In genomic region chr10:95709903-95710660, GRCm38 (mm10) we compare ENCODE assay signal across 24 mouse cellular contexts. TPM values are rescaled to one million over a fixed set of nuclear protein-coding genes. Genes with fewer than 3 reads are reported as not detected.
DNase-seq lines count a peak whose midpoint lies in the region; ATAC-seq and TF ChIP-seq lines count a peak whose summit lies in the region.
"Had no signal": no experiment of that assay in that cellular context is flagged by ENCODE, and none has a peak within 500 bp of the region (broad histone marks: within the 10 kb centered on the region; RNA-seq: fewer than 3 reads in every experiment).

No protein-coding gene starts in this region.

- WGBS in heart, embryonic 10.5 days: 73% methylated on average over 8 of the region's 8 CpGs
- 54% methylated on average over 8 of the region's 8 CpGs for WGBS in embryonic facial prominence, embryonic 12.5 days
- WGBS in limb, embryonic 13.5 days: 47% methylated on average over 8 of the region's 8 CpGs
- WGBS in cerebellum, adult 2 months: 61% methylated on average over 8 of the region's 8 CpGs

- peaks cover 21% of the 10 kb centered on the region for H3K4me1 ChIP-seq in heart, embryonic 10.5 days
- peaks cover 37% of the 10 kb centered on the region for H3K4me1 ChIP-seq in embryonic facial prominence, embryonic 12.5 days
- peaks cover 54% of the 10 kb centered on the region for H3K4me1 ChIP-seq in limb, embryonic 13.5 days
- no peaks in the 10 kb centered on the region for H3K4me1 ChIP-seq in cerebellum, adult 2 months (ENCODE audit: control insufficient read depth, insufficient read depth, low read length)
- H3K4me1 ChIP-seq: neural tube, embryonic 15.5 days had no signal

- TF ChIP-seq POLR2A in cerebellum, adult 2 months (IDR thresholded peaks at IDR 0.05; ENCODE audit: borderline replicate concordance, insufficient read depth, low read length): no peak

- H3K9me3 ChIP-seq in heart, embryonic 10.5 days: no peaks in the 10 kb centered on the region
- no peaks in the 10 kb centered on the region for H3K9me3 ChIP-seq in embryonic facial prominence, embryonic 12.5 days
- H3K9me3 ChIP-seq in limb, embryonic 13.5 days: no peaks in the 10 kb centered on the region
- H3K9me3 ChIP-seq: heart, embryonic 13.5 days; liver, embryonic 15.5 days; neural tube, embryonic 15.5 days had no signal

- intact Hi-C loops in left cerebral cortex, postnatal 25 days (cut with DNase I): loop anchor here (5.0 kb wide), 3 partner anchors 77 to 148 kb away; partner anchors contain the start of gene Nudt4

- no peak overlapping the region for H3K4me3 ChIP-seq in heart, embryonic 10.5 days
- no peak overlapping the region for H3K4me3 ChIP-seq in embryonic facial prominence, embryonic 12.5 days
- H3K4me3 ChIP-seq in limb, embryonic 13.5 days: no peak overlapping the region
- H3K4me3 ChIP-seq in cerebellum, adult 2 months (replicated peaks; ENCODE audit: insufficient read depth, low read depth, low read length): no peak overlapping the region
- H3K4me3 ChIP-seq: heart, embryonic 13.5 days; liver, embryonic 15.5 days; neural tube, embryonic 15.5 days had no signal

- no peak overlapping the region for H3K4me2 ChIP-seq in embryonic facial prominence, embryonic 12.5 days (replicated peaks)
- H3K4me2 ChIP-seq in limb, embryonic 13.5 days (replicated peaks): no peak overlapping the region
- H3K4me2 ChIP-seq: heart, embryonic 13.5 days; liver, embryonic 15.5 days; neural tube, embryonic 15.5 days had no signal

- DNase-seq in heart, embryonic 10.5 days (ENCODE audit: low spot score): peak; percentile 53
- no peak for DNase-seq in heart, adult 9 months (ENCODE audit: low spot score in 2 of 2)
- peak; percentile 68 for DNase-seq in NIH3T3 (ENCODE audit: low read depth)
- no peak for DNase-seq in cerebellum, adult 2 months
- DNase-seq in left cerebral cortex, postnatal 25 days (ENCODE audit: low spot score in 2 of 2): no peak
- no peak for DNase-seq in kidney, postnatal 10 days
- DNase-seq: adrenal gland, adult 2 months; cerebellum, adult 11 months; heart, postnatal 4 days; kidney, adult 8-10 months; right cerebral cortex, postnatal 4 days; thymus, postnatal 4 days had no signal

- H3K9ac ChIP-seq in embryonic facial prominence, embryonic 12.5 days: no peak overlapping the region
- no peak overlapping the region for H3K9ac ChIP-seq in limb, embryonic 13.5 days
- H3K9ac ChIP-seq: heart, embryonic 13.5 days; liver, embryonic 15.5 days; neural tube, embryonic 15.5 days had no signal

- H3K27me3 ChIP-seq in heart, embryonic 10.5 days (ENCODE audit: insufficient read depth, poor library complexity, severe bottlenecking): no peaks in the 10 kb centered on the region
- no peaks in the 10 kb centered on the region for H3K27me3 ChIP-seq in embryonic facial prominence, embryonic 12.5 days
- no peaks in the 10 kb centered on the region for H3K27me3 ChIP-seq in limb, embryonic 13.5 days
- H3K27me3 ChIP-seq in cerebellum, adult 2 months (ENCODE audit: control insufficient read depth, insufficient read depth, low read length): no peaks in the 10 kb centered on the region
- H3K27me3 ChIP-seq: heart, embryonic 13.5 days; liver, embryonic 15.5 days; neural tube, embryonic 15.5 days had no signal

- no peaks in the 10 kb centered on the region for H3K36me3 ChIP-seq in heart, embryonic 10.5 days
- H3K36me3 ChIP-seq in embryonic facial prominence, embryonic 12.5 days: no peaks in the 10 kb centered on the region
- no peaks in the 10 kb centered on the region for H3K36me3 ChIP-seq in limb, embryonic 13.5 days
- H3K36me3 ChIP-seq: heart, embryonic 13.5 days; liver, embryonic 15.5 days; neural tube, embryonic 15.5 days had no signal

- no peak overlapping the region for H3K27ac ChIP-seq in heart, embryonic 10.5 days
- peak overlapping the region; percentile 78 for H3K27ac ChIP-seq in embryonic facial prominence, embryonic 12.5 days
- peak overlapping the region; percentile 39; the same call in 1 of the 2 replicates for H3K27ac ChIP-seq in limb, embryonic 13.5 days
- H3K27ac ChIP-seq in cerebellum, adult 2 months (ENCODE audit: insufficient read depth, low read length): no peak overlapping the region
- H3K27ac ChIP-seq: heart, embryonic 13.5 days; liver, embryonic 15.5 days; neural tube, embryonic 15.5 days had no signal

- no peak for ATAC-seq in embryonic facial prominence, embryonic 12.5 days (ENCODE audit: insufficient number of reproducible peaks, insufficient read depth, low FRiP score, low TSS enrichment)
- no peak for ATAC-seq in limb, embryonic 13.5 days (ENCODE audit: low FRiP score, low read depth)
- ATAC-seq: lung, postnatal 0 days had no signal

- TF ChIP-seq CTCF in cerebellum, adult 2 months (IDR thresholded peaks at IDR 0.05; ENCODE audit: borderline replicate concordance, insufficient read depth, low read depth, low read length): no peak

RNA-seq across cellular contexts. Expression of gene Anapc15-ps, which starts 36.8 kb away (rescaled TPM):
- polyA plus RNA-seq in heart, embryonic 10.5 days (2016; fragmentation: Nextera tagmentation; extraction: Ambion mirVana): not detected in 2 replicates
- not detected in 2 replicates for polyA plus RNA-seq in embryonic facial prominence, embryonic 12.5 days (2016; fragmentation: Nextera tagmentation; extraction: Ambion mirVana)
- 0.43 TPM in 1 of 2 replicates, not detected in the other for polyA plus RNA-seq in limb, embryonic 13.5 days (2015; fragmentation: Nextera tagmentation; extraction: Ambion mirVana)
- 0.85 TPM in 1 of 2 replicates, not detected in the other for polyA plus RNA-seq in cerebellum, adult 2 months (2012; rRNA removed)
- not detected for total RNA-seq in left cerebral cortex, postnatal 25 days (2021)
- total RNA-seq: adrenal gland, adult 2 months; gastrocnemius, postnatal 4 days; heart, postnatal 4 days; layer of hippocampus, postnatal 25 days; left cerebral cortex, postnatal 36 days; megakaryocyte, adult 5-6 weeks; MEL had no signal
- polyA plus RNA-seq: adrenal gland, adult 2 months; heart, embryonic 13.5 days; liver, embryonic 15.5 days; lung, postnatal 0 days; neural tube, embryonic 15.5 days; testis, adult 2 months had no signal

Comparison
In these comparisons a context has a peak if more than half of its experiments do, and no peak if none do; other contexts are left out.
1. DNase-seq: peak in heart, embryonic 10.5 days (single experiment) and NIH3T3 (single experiment); none in heart, adult 9 months (0 of 2), cerebellum, adult 2 months (0 of 2), left cerebral cortex, postnatal 25 days (0 of 2) and kidney, postnatal 10 days (single experiment).
2. H3K27ac ChIP-seq: peak in embryonic facial prominence, embryonic 12.5 days (single experiment) and limb, embryonic 13.5 days (single experiment); none in heart, embryonic 10.5 days (single experiment) and cerebellum, adult 2 months (single experiment).